Mouse (Mus musculus) olfactory bulb, adult 2 months (tissue): ENCODE results near the gene Fga.

ENCODE experiments used
- CTCF ChIP-seq: fragments of 200-500 bp; IDR thresholded peaks from 2 replicates; pipeline ENCODE4 v1.5.1; 2012; ENCODE audit warnings: low read depth, mild to moderate bottlenecking, low read length, moderate library complexity; ENCODE audit not compliant: insufficient read depth
- POLR2A ChIP-seq: fragments of 200-500 bp; IDR thresholded peaks from 2 replicates; pipeline ENCODE4 v1.6.1; 2012; ENCODE audit warnings: mild to moderate bottlenecking, low read depth, low read length, moderate library complexity; ENCODE audit not compliant: insufficient read depth

DNA sequence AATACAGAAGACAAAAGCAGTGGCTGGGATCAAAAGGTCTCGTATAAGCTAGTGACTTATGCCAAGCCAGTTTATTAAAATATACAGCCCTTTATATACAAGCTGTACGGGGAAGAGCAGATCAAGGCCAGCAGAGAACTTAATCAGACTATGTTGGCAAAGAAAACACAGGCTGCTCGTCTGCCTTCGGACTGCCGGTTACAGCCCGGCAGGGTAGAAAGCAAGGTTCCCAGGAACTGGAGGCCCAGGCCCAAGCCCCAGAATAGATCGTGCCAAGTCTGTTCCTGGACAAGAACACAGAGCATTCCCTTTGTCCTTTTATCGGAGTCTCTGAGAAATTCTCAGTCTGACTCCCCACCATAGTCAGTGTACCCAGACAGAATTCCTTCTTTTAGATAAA lies 44.0 kb upstream of the Fga start:
- TF ChIP-seq POLR2A (no peak), CTCF (no peak)
